Mouse (Mus musculus): ENCODE measurements around the gene H2-T22. TPM values are rescaled to one million over a fixed set of nuclear protein-coding genes. Genes with fewer than 3 reads are reported as not detected.
"Not testable (repeated sequence)": the region's sequence is repeated elsewhere in the genome, so short reads cannot be mapped to it uniquely, and the experiment has no call there.

The H2-T22 gene
- total RNA-seq (2021): 10 to 100 TPM in 1 of 2 experiments, 1 to 10 TPM in 1; 10.0 to 12.4 TPM
- long read RNA-seq, experiment 1, transcript H2-T22-203 (9 exons, 1,761 nt): major isoform, 6 of 17 reads
- long read RNA-seq, experiment 1, transcript H2-T22-202 (10 exons, 1,694 nt): major isoform, 6 of 17 reads
- long read RNA-seq, experiment 1, partial matches to known transcripts: 4 of 17 reads
- long read RNA-seq, experiment 1, other reads (novel, unspliced or antisense): 1 of 17 reads
- long read RNA-seq, experiment 2, partial matches to known transcripts: 0 of 6 reads
- long read RNA-seq, experiment 2, other reads (novel, unspliced or antisense): 1 of 6 reads

- peak; percentile 64 to 68 for DNase-seq
- intact Hi-C loops (cut with DNase I): not testable (repeated sequence)
These were observed at the start of gene H2-T22, which contains the start of gene Gm6034 for GRCm38 (mm10) chr17:36042610-36043169. H2-T22 (minus strand) TSS chr17:36042747. Gm6034 (plus strand) TSS chr17:36042961.

- DNase-seq; intact Hi-C loops (cut with DNase I): not testable (repeated sequence)
These were observed 49.4 kb upstream of the H2-T22 start for GRCm38 (mm10) chr17:36091933-36092332.

GRCm38 (mm10) chr17:36085976-36086375, 43.4 kb upstream of the H2-T22 start:
- intact Hi-C loops (cut with DNase I); DNase-seq: not testable (repeated sequence)

DNA sequence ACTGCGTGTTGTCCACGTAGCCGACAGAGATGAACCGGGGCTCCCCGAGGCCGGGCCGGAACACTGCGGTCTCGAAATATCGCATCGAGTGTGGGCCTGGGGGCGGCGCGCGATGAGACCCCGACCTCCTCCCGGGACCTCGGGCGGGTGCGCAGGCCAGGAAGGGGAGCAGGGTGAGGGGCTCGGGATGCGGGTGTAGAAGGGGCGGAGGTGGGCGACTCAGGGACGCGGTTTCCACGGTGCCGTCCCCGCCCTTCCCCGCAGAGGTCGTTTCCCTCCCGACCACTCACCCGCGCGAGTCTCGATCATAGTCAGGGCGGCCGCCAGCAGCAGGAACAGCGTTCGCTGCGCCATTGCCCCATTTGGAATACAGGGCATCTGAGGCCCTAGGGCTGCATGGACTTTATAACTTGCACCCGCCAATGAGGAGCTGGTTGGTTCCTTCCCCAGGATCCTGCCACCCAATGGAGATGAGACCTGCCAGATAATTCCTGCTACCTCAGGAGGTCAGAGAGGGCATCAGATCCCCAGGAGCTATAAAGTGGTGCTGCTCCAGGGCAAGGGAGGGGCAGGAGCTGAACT, 41.4 kb upstream of the H2-T22 start:
- peak in 1 of 2 experiments; percentile 7 for DNase-seq
- intact Hi-C loops (cut with DNase I): no loop called here

- peak; percentile 11 to 18 for DNase-seq
- intact Hi-C loops (cut with DNase I): no loop called here
These were observed 40.8 kb upstream of the H2-T22 start for GRCm38 (mm10) chr17:36083266-36083869.

DNA sequence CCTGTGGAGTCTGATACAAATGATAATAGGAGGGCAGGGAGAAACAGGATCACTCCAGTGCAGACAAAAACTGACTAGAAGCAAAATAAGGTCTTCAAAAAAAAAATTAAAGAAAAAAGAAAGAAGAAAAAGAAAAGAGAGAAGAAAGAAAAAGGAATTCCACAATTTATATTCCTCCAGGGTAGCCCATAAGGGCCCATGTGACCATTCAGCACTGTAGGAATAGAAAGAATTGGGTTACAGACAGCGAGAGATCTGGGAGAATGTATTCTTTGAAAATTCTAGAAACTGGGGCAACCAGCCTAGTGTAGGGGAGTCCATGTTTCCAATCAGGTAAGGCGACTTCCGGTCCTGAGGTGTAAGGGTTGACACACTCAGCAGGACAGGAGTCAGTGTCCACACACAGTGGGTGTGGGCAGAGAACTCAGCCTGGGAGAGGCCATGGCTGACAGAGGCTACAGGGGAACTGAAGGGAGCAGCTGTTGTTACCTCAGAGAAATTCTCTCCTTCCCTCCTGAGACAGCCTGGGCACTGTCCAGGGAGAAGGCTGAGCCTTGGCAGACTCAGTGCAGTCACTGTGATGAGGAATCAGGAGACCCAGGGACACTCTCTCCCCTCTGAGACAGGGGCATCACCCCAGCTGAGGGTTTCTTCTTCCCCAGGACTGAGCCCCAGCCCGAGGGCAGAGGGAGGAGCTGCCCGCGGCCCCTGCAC, 40.1 kb upstream of the H2-T22 start:
- DNase-seq; intact Hi-C loops (cut with DNase I): not testable (repeated sequence)

- DNase-seq; intact Hi-C loops (cut with DNase I): not testable (repeated sequence)
These were observed 39.4 kb upstream of the H2-T22 start for GRCm38 (mm10) chr17:36081901-36082300.

DNA sequence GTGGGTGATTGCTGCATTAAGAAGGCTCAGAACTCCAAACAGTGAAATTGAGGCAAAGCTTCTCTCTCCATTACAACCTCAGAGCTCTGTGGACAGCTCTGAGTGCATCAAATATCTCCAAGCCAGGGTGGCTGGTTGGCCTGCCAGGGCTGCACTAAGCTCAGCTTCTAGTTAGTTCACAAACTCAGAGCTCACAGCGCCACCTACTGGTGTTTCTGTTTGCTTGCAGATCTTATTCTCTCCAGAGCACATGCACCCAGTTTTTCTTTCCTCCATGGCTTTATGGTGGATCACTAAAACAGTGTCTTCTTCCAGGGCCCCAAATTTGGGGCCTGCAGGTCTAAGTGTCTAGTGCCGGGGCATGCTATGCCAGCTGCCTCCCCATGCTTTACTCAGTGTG, 18.3 kb upstream of the H2-T22 start:
- DNase-seq: peak; percentile 83 to 89
- intact Hi-C loops (cut with DNase I): loop anchor here (10.0 kb wide), 2 partner anchors 74 to 126 kb away; no protein-coding TSS in a partner anchor

GRCm38 (mm10) chr17:36058362-36058761, 15.8 kb upstream of the H2-T22 start, which contains the start of gene Gm11127:
Gm11127 (minus strand) TSS chr17:36058371.
- intact Hi-C loops (cut with DNase I); DNase-seq: not testable (repeated sequence)

DNA sequence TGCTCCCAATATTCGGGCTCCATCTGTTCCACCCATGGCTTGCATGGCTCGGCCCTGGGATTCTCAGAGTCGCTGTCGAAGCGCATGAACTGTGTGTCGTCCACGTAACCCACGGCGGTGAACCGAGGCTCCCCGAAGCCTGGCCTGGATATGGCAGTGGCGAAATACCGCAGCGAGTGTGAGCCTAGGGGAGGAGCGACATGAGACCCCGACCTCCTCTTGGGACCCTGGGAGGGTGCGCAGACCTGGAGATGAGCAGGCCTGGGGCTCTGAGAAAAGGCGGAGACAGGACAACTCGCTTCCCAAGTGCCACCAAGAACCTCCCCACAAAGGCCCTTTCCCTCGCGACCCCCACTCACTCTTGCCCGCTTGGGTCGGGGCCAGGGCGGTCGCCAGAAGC, 15.4 kb upstream of the H2-T22 start:
- intact Hi-C loops (cut with DNase I): not testable (repeated sequence)

GRCm38 (mm10) chr17:36043286-36043685, 739 bp upstream of the H2-T22 start:
- intact Hi-C loops (cut with DNase I): no loop called here

More for the DNA sequence above, 15.4 kb upstream of the H2-T22 start:
- not testable (repeated sequence) for DNase-seq

DNA sequence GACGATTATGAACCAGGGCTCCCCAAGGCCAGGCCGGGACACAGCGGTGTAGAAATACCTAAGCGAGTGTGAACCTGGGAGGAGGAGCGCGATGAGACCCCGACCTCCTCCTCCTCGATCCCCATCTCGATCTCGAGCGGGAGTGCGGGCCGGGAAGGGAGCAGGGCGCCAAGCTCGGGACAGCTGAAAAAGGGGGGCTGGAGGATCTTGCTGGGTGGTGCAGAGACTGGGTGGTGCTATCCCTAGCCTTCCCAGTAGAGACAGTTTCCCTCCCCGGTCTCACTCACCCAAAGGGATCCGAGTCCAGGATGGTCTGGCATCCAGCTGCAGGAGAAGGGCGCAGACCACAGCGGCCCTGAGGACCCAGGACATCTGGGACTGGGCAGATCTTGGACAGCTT, 492 bp downstream of the H2-T22 start:
- peak; percentile 22 to 25 for DNase-seq
- intact Hi-C loops (cut with DNase I): not testable (repeated sequence)

More at GRCm38 (mm10) chr17:36043286-36043685, 739 bp upstream of the H2-T22 start:
- DNase-seq: no peak

- intact Hi-C loops (cut with DNase I); DNase-seq: not testable (repeated sequence)
These were observed 1.9 kb downstream of the H2-T22 start for GRCm38 (mm10) chr17:36040604-36041003.

GRCm38 (mm10) chr17:36036126-36036525, 6.4 kb downstream of the H2-T22 start:
- intact Hi-C loops (cut with DNase I); DNase-seq: not testable (repeated sequence)

- intact Hi-C loops (cut with DNase I): loop anchor here (1.0 kb wide), 1 partner anchor 38 kb away; no protein-coding TSS in a partner anchor
These were observed 7.4 kb downstream of the H2-T22 start for GRCm38 (mm10) chr17:36035010-36035638.

GRCm38 (mm10) chr17:36034524-36034923, 8.0 kb downstream of the H2-T22 start:
- DNase-seq; intact Hi-C loops (cut with DNase I): not testable (repeated sequence)

More at GRCm38 (mm10) chr17:36035010-36035638, 7.4 kb downstream of the H2-T22 start:
- DNase-seq: peak; percentile 58 to 75

DNA sequence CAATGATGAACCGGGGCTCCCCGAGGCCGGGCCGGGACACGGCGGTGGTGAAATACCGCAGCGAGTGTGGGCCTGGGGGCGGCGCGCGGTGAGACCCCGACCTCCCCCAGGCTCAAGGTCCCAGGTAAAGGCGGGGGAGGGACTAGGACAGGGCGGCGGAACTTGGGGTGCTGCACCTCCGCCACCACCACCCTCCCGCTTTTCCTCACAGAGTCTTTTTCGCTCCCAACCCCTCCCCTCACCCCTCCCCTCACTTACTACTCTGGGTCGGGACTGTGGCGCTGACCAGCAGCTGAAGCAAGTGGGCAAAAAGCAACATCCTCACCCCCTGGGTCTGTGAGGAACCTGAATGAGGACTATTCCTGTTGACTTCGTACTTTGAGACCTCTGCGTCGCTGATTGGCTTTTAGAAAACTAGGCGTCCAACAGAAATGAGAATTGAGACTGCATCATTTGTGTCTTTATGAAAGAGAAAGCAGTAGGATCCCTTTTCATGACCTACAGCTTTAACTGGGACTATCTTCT, 10.1 kb downstream of the H2-T22 start, which contains the start of gene H2-T23:
Gene H2-T23, minus strand, starts transcription at position 505 of the 525 bp plus-strand sequence.
- peak; percentile 48 for DNase-seq
- intact Hi-C loops (cut with DNase I): not testable (repeated sequence)

DNA sequence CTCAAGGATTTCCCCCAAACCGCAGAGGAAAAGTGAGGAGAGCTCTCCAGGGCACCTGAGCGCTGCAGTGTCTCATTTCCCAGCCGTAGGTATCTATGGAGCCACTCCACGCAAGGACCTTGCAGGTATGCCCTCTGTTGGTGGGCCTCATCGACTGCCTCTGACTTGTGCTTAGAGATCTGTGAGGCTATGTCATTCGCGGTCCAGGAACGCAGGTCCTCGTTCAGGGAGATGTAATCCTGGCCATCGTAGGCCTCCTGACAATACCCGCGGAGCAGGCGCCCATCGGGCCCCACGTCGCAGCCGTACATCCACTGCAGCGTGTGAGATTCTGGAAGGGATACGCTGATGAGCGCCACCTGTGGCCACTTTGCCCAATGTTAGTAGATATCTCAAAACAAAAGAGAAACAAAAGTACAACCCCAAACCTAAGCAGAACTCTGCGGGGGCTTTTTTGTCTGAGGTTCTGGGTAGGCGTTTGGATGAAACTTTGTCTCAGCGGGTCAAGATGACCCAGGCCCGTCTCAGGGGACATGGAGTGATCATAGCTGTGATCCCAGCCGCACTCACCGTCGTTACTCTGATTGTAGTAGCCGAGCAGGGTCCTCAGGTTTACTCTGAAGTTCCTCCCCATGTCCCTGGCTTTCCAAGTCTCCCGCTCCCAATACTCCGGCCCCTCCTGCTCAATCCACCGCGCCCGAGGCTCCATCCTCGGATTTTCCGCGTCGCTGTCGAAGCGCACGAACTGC, 10.8 kb downstream of the H2-T22 start:
- DNase-seq: peak; percentile 43 to 45
- intact Hi-C loops (cut with DNase I): not testable (repeated sequence)

All from heart, postnatal 14 days (tissue).